Mouse (Mus musculus): Measurements from ENCODE around the gene Foxn3.

Foxn3 gene

DNA sequence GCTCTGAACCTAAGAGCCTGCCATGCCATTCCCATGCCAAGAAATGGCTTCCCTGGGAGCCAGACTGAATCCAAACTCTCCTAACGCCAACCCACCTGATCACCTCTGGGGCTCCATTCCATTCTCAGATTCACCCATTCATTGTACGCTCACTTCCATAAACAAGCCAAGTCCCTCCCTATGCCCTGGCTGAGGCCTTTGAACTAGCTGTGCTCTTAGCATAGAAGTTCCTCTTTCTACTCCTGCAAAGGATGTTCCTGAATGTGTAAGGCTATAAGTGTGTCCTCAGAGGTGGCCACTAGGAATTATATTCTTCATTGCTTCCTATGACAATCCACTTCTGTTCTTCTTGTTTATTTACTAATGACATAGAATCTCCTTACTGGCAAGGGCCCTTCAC lies 40.5 kb downstream of the Foxn3 start:
- DNase-seq (ENCODE audit: low spot score in 2 of 2) = no peak

GRCm38 (mm10) chr12:99519862-99520261 lies 43.5 kb downstream of the Foxn3 start:
- no peak for DNase-seq (ENCODE audit: low spot score in 2 of 2)

- no peak for DNase-seq (ENCODE audit: low spot score in 2 of 2)
Measured at GRCm38 (mm10) chr12:99519191-99519614, 44.2 kb downstream of the Foxn3 start.

DNA sequence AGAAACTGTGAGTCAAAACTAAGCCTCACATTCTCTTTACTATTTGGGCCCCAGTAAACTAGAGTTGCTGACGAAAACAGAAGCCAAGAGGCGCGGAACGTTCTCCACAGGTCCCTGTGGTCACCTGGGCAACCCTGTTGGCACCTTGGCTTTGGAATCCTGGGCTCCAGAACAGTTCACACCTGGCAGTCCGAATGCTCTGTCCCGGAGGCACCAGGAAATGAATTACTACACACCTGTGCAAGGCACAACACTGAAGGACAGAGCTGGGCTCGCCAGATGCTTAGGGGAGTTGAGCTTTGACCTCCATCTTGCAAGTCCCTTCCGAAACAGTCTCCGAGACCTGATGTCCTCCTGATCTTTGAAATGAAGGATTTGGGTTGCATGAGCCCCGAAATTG lies 44.7 kb downstream of the Foxn3 start:
- DNase-seq (ENCODE audit: low spot score in 2 of 2) = no peak

- DNase-seq (ENCODE audit: low spot score in 2 of 2) = no peak
Measured at GRCm38 (mm10) chr12:99518126-99518525, 45.3 kb downstream of the Foxn3 start.

DNA sequence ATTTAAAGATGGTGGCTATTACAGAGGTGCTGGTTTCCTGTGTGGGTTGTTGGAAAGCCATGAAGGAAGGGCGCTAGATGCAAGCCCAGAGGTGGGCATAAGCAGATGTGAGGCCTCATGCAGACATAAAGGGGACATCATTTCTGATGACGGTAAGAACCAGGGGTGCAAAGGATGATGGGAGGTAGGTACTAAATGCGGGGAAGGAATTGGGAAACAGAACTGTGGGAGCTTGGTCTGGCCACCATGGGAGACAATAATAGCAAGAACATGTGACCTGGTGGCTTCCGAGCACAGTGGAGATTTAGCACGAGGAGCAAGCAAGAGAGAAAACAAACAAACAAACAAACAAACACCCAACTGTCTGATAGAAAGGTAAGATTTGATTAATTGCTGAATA lies 46.1 kb downstream of the Foxn3 start:
- no peak for DNase-seq (ENCODE audit: low spot score in 2 of 2)

DNA sequence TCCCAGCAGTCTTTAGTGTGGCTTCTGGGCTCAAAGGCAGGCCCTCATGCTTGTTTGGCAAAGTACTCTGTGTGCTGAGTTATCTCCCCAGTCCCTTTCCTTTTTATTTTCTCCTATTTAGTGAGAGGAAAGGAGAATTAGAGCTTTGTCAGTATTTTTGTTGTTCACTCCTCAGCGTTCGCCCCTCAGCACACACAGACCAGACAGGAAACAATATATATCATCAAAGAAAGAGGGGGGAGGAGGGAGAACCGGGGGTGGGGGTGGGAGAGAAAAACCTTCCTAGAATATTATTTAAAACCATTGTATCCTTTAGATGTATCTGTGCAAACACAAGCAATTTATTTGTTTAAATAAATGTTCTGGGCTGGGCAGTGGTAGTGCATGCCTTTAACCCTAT lies 47.9 kb downstream of the Foxn3 start:
- no peak for DNase-seq (ENCODE audit: low spot score in 2 of 2)

DNA sequence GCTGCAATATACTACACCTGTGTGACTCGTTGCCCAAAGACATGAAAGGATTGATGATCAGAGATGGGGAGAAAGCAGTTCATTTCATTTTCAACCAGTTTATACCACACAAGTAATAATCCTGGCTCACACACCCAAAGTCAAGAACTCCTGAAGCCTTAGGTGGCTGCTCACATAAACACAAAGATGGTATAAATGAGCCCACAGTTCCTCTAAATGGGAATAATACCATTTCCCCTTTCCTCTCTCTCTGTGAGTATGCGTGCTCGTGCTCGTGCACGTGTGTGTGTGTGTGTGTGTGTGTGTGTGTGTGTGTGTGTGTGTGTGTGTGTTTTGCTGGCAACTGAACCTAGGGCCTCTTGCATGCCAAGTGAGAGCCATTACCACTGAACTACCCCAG lies 51.7 kb downstream of the Foxn3 start:
- no peak for DNase-seq (ENCODE audit: low spot score in 2 of 2)

GRCm38 (mm10) chr12:99510759-99511158 lies 52.6 kb downstream of the Foxn3 start:
- DNase-seq (ENCODE audit: low spot score in 2 of 2) = no peak

- no peak for DNase-seq (ENCODE audit: low spot score in 2 of 2)
Measured at GRCm38 (mm10) chr12:99502225-99502624, 61.2 kb downstream of the Foxn3 start.

- DNase-seq (ENCODE audit: low spot score in 2 of 2) = no peak
Measured at GRCm38 (mm10) chr12:99498978-99499694, 64.2 kb downstream of the Foxn3 start.

- no peak for DNase-seq (ENCODE audit: low spot score in 2 of 2)
Measured at GRCm38 (mm10) chr12:99498189-99498977, 65.0 kb downstream of the Foxn3 start.

GRCm38 (mm10) chr12:99496945-99497344 lies 66.4 kb downstream of the Foxn3 start:
- no peak for DNase-seq (ENCODE audit: low spot score in 2 of 2)

DNA sequence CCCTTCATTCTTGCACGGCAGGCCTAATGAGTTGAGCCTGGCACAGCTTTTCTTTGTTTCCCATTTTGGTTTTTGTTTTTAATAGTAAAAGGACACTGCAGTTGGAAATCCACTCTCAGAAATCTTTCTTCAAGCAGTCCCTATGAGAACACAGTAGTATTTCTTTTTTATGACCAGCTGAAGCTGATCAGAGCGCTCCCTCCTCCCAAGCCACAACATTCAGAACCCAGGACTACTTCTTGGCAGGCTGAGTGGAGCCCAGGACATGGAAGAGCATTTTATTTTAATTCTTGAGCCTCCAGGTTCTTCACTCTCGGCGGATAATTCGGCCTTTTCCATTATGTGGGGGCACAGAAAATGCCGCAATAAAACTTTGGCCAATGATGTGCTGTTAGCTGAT lies 73.2 kb downstream of the Foxn3 start:
- no peak for DNase-seq (ENCODE audit: low spot score in 2 of 2)

GRCm38 (mm10) chr12:99489001-99489592 lies 74.3 kb downstream of the Foxn3 start:
- no peak for DNase-seq (ENCODE audit: low spot score in 2 of 2)

DNA sequence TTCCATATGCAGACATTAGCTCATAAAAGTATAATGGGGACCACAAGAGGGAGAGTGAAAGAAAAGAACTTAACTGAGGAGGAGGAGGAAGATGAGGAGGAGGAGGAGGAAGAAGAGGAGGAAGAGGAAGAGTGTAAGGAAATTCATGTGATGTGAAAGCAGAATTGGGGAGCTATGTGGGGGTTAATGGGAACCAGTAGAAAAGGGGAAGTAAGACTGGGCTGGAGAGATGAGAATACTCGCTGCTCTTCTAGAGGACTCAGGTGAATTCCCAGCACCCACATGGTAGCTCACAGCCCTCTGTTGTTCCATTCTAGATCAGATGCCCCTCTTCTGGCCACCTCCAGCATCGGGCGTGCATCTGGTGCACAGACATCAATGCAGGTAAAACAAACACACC lies 83.0 kb downstream of the Foxn3 start:
- no peak for DNase-seq (ENCODE audit: low spot score in 2 of 2)

DNA sequence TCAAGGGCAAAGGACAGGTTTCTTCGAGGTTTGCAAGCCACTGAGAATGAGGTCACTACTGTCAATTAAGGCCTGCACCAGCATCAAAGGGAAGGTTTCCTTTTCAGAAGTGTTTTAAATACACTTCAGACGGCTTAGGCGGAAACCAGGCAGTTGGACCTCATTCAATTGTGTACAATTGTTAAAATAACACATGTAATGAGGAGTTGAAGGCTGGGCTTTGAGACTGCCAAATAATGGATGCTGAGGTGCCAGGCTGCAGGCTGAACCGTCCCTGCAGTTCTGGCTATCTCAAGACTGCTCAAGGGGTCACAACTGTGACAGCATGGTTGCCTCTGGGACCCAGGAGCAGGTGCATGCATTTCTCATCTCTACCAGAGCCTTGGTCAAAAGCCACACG lies 89.2 kb downstream of the Foxn3 start:
- DNase-seq (ENCODE audit: low spot score in 2 of 2) = no peak

DNA sequence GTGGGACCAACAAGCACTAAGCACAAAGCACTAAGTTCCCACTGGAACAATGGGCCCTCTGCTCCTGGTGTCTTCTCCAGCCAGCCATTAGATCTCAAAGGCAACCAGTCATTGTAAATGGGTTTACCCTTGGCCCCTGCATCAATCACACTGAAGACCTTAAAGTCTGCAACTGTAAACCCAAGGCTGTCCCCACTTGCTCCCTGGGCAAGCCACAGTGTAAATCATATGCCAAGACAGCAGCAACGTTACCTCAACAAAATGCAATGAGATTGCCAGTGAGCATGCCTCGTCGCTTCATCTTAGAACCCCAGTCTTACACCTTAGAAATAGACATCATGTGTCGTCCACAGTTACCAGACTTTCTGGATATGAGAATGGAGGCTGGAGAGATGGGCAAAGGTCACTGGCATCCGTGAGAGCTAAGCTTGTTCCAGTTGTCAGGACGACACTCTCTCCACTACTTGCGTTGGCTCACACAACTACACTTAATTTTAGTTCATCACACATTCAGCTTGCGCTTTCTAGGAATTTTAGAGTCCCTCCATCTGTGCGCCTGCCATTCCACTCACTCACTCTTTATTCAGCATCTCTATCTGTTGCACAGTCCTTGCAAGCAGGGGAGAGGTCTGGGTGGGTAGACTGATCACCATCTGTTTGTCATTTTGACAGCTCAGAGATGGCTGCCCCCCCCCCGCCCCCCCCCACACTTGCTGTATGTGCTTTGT lies 89.8 kb downstream of the Foxn3 start:
- DNase-seq (ENCODE audit: low spot score in 2 of 2) = no peak

GRCm38 (mm10) chr12:99471431-99471830 lies 92.0 kb downstream of the Foxn3 start:
- no peak for DNase-seq (ENCODE audit: low spot score in 2 of 2)

DNA sequence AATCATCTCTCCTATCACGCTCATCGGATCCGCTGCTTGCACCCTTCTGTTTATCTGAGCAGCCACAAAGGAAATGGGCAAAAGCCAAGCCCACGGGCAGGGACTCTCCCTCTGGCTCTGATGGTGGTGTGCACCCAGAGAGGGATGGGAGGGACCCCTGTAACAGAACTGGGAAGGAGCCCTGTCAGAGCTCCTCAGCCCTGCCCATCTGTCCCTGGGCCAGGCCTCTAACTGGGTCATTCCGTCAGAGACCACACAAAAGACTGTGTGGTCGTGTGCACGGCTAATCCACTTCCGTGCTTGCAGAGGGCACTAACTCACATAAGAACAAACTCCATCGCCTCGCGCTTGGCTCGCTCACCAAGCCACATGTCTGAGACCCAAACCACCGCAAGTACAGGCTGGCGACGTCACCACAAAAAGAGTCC lies 95.5 kb downstream of the Foxn3 start:
- DNase-seq (ENCODE audit: low spot score in 2 of 2) = peak; percentile 44 to 49

GRCm38 (mm10) chr12:99467256-99467883 lies 96.0 kb downstream of the Foxn3 start:
- no peak for DNase-seq (ENCODE audit: low spot score in 2 of 2)

GRCm38 (mm10) chr12:99466426-99466825 lies 97.0 kb downstream of the Foxn3 start:
- DNase-seq (ENCODE audit: low spot score in 2 of 2) = no peak

Measured in heart, adult 9 months (tissue).